Mouse (Mus musculus) gastrocnemius, postnatal 25 days (tissue): ENCODE measurements at regions not wholly inside any gene's neighbourhood (a gene's known extent, or its start where the extent isn't known, plus 50 kb on each side); places are given as distances from the start of the nearest gene placed in this dataset.

Experiments used
- DNase-seq: peaks from one replicate; pipeline ENCODE4 v3.0.0; 2022

GRCm38 (mm10) chr15:52959711-52960110, 925.0 kb upstream of the Gm7489 start:
- DNase-seq: no peak

DNA sequence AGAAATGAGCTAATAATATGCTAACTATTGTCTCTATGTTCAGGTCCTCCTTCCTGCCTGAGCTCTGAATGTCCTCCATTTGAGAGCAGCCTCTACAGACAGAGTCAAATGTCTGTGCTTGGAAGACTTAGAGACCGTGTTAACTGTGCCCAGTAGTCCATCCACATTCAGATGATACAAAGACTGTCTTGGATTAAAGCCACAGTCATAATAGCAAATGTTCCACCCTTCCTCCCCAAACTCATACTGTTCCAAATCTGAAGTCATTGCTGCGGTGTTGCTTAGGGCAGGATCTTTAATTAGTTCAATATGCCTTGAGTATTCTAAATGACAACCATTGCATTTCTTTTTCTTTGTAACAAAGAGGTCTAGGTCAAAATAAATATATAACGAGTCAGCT, 923.2 kb upstream of the Gm7489 start:
- DNase-seq: peak; percentile 7

DNA sequence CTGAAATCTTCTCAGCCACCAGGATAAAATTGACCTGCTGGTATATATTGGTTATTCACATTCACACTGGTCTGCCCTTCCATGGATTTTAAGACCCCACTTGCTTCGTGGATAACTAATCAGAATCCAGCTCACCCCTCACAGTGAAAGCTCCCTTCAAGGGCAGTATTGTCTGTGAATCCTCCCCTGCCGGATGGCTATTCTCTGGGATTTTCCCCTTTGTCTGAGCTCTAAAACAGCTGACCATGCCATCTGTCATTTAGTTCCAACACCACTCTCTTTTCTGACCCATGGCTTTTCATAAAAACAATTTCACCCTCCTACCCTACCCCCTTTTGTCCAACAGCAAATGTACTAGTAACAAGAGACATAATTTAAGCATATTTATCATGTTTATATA, 920.8 kb upstream of the Gm7489 start:
- DNase-seq: no peak

DNA sequence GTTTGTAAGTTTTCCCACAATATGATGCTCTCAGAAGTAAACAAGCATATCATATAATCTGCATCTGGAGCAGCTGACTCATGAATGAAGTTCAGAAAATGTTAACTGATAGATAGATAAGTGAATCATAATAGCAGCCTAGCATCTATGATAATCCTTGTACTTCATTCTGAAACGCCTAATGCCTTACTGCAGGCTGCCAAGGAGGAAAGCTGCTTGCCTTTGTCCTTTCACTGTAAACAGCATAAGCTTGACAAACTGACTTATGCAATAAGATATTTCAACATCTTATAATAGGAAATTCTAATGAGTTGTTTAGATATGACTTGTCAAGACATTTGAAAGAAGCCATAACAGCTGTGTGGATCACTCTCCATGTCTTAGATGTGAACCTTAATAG, 920.3 kb upstream of the Gm7489 start:
- no peak for DNase-seq

DNA sequence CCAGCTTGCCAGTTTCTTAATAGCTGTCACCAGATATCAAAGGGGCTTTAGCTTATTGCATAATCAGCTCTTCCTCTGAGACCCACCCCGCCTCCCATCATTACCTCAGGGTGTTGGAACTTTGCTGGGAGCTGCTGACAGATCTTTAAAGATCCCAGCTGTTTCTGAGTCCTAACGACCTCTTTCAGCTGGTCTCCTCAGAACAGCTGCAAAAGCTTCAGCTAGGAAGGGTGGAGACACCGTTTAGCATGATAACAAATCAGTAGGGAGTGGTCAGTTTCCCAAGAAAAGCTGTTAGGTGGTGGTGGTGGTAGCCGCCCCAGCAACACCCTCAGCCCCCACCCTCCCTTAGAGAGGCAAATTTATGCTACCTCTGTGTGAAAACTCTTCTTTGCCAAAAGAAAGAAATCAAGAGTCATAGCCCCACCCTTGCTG, 916.9 kb upstream of the Gm7489 start:
- peak; percentile 60 for DNase-seq

GRCm38 (mm10) chr15:52982821-52983220, 901.9 kb upstream of the Gm7489 start:
- DNase-seq: peak; percentile 20

- DNase-seq: no peak
Measured at GRCm38 (mm10) chr15:52990580-52990979, 894.1 kb upstream of the Gm7489 start.

DNA sequence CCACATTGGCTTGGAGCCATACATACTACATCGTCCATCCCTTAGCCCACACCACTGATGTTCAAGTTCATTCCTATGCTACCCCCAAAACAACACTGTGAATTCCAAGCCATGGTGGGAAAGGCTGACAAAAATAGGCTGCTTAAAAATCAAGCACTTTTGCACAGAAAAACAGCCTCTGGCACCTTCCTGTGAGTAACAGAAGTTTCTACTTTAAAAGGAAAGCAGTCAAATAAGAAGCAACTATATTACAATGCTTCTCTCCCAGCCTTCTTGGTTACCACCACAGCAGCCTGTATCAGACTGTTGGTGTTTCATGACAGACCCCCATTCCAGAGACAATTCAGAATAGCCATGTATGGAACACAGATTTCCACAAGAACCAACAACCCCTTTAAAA, 890.4 kb upstream of the Gm7489 start:
- DNase-seq: no peak

DNA sequence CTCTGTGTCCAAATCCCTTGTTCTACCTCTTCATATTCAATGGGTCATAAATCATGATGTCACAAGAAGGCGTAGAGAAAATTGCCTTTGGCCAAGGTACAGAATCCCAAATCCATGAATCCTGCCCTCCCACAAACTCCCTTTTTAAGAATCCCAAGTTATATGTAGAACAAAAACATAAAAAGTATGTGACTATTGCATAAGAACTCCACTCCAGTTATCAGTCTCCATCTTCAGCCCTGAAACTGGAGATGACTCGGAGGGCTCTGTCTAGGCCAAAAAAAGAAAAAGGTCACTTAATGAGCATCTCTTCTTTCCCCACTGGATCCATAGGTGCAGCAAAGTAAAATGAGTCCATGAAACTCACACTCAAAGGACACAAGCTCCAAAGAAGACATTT, 885.5 kb upstream of the Gm7489 start:
- DNase-seq: no peak

DNA sequence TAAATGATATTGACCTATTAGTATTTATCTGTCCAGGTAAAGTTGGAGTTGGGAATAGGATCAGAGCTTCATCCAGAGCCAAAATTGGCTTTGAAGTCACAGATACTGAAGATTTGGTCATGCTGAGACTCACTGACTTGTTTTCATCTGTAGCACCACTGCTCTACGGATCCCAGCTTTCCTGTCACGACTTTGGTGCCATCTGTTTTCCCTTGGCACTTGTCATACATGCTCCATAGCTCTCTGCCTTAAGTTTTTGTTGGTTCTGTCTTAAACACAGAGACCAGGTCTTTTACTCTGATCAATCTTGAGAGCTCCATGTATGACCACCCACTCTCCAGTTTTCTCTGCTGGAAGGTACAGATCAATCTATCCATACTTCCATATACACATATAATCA, 884.9 kb upstream of the Gm7489 start:
- no peak for DNase-seq

DNA sequence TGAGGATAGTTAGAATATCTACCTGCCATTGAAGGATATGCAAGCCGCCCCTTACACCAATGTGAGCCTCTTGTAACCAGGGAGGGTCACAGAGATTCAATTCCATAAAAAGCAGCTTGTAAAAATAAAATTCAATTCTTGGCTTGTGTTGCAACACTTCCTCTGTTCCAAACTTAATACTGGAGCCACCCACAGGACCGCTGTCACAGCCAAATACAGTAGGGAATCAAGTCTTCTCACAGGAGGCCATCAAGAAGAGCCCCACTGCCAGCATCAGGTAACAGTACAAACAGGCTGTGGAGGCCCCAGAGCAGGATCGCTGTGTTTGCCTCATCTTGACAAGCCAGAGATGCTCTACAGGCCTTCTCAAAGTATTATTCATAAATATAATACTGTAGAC, 883.3 kb upstream of the Gm7489 start:
- DNase-seq: no peak

GRCm38 (mm10) chr15:53001964-53002363, 882.7 kb upstream of the Gm7489 start:
- no peak for DNase-seq

GRCm38 (mm10) chr15:53004078-53004477, 880.6 kb upstream of the Gm7489 start:
- DNase-seq: no peak

GRCm38 (mm10) chr15:53006844-53007243, 877.9 kb upstream of the Gm7489 start:
- no peak for DNase-seq

DNA sequence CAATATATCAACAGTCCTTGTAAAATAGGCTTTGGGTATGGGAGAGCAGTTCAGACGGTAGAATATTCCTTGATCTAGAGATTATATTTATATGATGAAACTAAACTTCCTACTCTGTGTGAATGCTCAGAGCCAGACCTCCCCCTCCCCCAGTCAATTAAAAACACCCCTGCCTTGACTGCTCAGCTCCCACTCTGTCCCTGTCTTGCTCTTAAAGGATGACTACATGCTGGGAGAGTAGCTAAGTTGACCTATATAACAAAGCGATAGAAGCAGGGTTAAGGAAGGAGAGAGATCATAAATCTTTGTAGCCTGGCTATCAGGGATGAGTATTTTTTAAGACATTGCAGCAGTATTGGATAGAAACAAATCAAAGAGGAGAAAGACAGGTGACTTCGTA, 875.4 kb upstream of the Gm7489 start:
- DNase-seq: no peak
